In genomic region chr6:91157237-91157570, GRCm38 (mm10) we compare ENCODE assay signal across 8 mouse cellular contexts. TPM values are rescaled to one million over a fixed set of nuclear protein-coding genes. Genes with fewer than 3 reads are reported as not detected.
DNase-seq lines count a peak whose midpoint lies in the region; ATAC-seq lines count a peak whose summit lies in the region.

No protein-coding gene starts in this region.

- H3K9me3 ChIP-seq in kidney, embryonic 16.5 days (ENCODE audit: low read length), result no peaks in the 10 kb centered on the region
- no peaks in the 10 kb centered on the region for H3K9me3 ChIP-seq in embryonic facial prominence, embryonic 10.5 days
- H3K9me3 ChIP-seq in hindbrain, embryonic 14.5 days (ENCODE audit: control insufficient read depth, low read length), result no peaks in the 10 kb centered on the region
- H3K9me3 ChIP-seq in midbrain, embryonic 15.5 days, result no peaks in the 10 kb centered on the region

- H3K4me1 ChIP-seq in kidney, embryonic 16.5 days (ENCODE audit: insufficient read depth, low read length), result peaks cover 45% of the 10 kb centered on the region
- peaks cover 85% of the 10 kb centered on the region for H3K4me1 ChIP-seq in embryonic facial prominence, embryonic 10.5 days
- peaks cover 77% of the 10 kb centered on the region for H3K4me1 ChIP-seq in hindbrain, embryonic 14.5 days (replicated peaks; ENCODE audit: control insufficient read depth, insufficient read depth, low read length)
- H3K4me1 ChIP-seq in midbrain, embryonic 15.5 days, result peaks cover 88% of the 10 kb centered on the region

- no peaks in the 10 kb centered on the region for H3K36me3 ChIP-seq in kidney, embryonic 16.5 days (ENCODE audit: insufficient read depth, low read length)
- peaks cover 7% of the 10 kb centered on the region for H3K36me3 ChIP-seq in embryonic facial prominence, embryonic 10.5 days (replicated peaks)
- 0 out of 2 replicates have a peak, but pooled peaks cover 4% of the 10 kb centered on the region for H3K36me3 ChIP-seq in hindbrain, embryonic 14.5 days (replicated peaks; ENCODE audit: control insufficient read depth, insufficient read depth)
- no peaks in the 10 kb centered on the region for H3K36me3 ChIP-seq in midbrain, embryonic 15.5 days (replicated peaks)

- H3K4me2 ChIP-seq in kidney, embryonic 16.5 days (replicated peaks; ENCODE audit: low read depth, low read length), result peak overlapping the region; percentile 69
- H3K4me2 ChIP-seq in hindbrain, embryonic 14.5 days (replicated peaks), result peak overlapping the region; percentile 95
- peak overlapping the region; percentile 74 for H3K4me2 ChIP-seq in midbrain, embryonic 15.5 days

- no peaks in the 10 kb centered on the region for H3K27me3 ChIP-seq in kidney, embryonic 16.5 days (ENCODE audit: insufficient read depth, low read length)
- 0 out of 2 replicates have a peak, but pooled peaks cover 2% of the 10 kb centered on the region for H3K27me3 ChIP-seq in embryonic facial prominence, embryonic 10.5 days (replicated peaks; ENCODE audit: low read depth, poor library complexity, severe bottlenecking)
- no peaks in the 10 kb centered on the region for H3K27me3 ChIP-seq in hindbrain, embryonic 14.5 days (ENCODE audit: control insufficient read depth, insufficient read depth, low read length)
- no peaks in the 10 kb centered on the region for H3K27me3 ChIP-seq in midbrain, embryonic 15.5 days (replicated peaks)

- peak overlapping the region; percentile 78 for H3K27ac ChIP-seq in kidney, embryonic 16.5 days (ENCODE audit: low read length)
- peak overlapping the region; percentile 92 for H3K27ac ChIP-seq in embryonic facial prominence, embryonic 10.5 days (replicated peaks)
- peak overlapping the region; percentile 89 for H3K27ac ChIP-seq in hindbrain, embryonic 14.5 days
- H3K27ac ChIP-seq in midbrain, embryonic 15.5 days, result peak overlapping the region; percentile 93

- WGBS in kidney, embryonic 16.5 days, result 36% methylated on average over 6 of the region's 6 CpGs
- WGBS in embryonic facial prominence, embryonic 10.5 days, result 39% methylated on average over 6 of the region's 6 CpGs
- WGBS in hindbrain, embryonic 14.5 days, result 39% methylated on average over 6 of the region's 6 CpGs
- 28% methylated on average over 6 of the region's 6 CpGs for WGBS in midbrain, embryonic 15.5 days

- H3K9ac ChIP-seq in kidney, embryonic 16.5 days (replicated peaks; ENCODE audit: low read length), result peak overlapping the region; percentile 80
- H3K9ac ChIP-seq in hindbrain, embryonic 14.5 days, result peak overlapping the region; percentile 78
- H3K9ac ChIP-seq in midbrain, embryonic 15.5 days, result peak overlapping the region; percentile 65

- no peak for DNase-seq in kidney, postnatal 25 days
- no peak for DNase-seq in embryonic facial prominence, embryonic 10.5 days (ENCODE audit: low spot score)
- no peak for DNase-seq in hindbrain, embryonic 14.5 days (ENCODE audit: low spot score)
- DNase-seq in right cerebral cortex, postnatal 10 days (ENCODE audit: low spot score in 2 of 2), result no peak
- no peak for DNase-seq in urinary bladder, adult 18-20 months (ENCODE audit: low spot score in 2 of 2)

- no peak; the same call in 1 of the 2 replicates for ATAC-seq in kidney, embryonic 16.5 days (ENCODE audit: low FRiP score, low TSS enrichment)
- no peak for ATAC-seq in hindbrain, embryonic 14.5 days (ENCODE audit: low FRiP score)
- ATAC-seq in midbrain, embryonic 15.5 days (replicated peaks), result 0 out of 2 replicates have a peak, but pooled peaks have one; percentile 0
- no peak for ATAC-seq in CD4-positive, CD25-positive, alpha-beta regulatory T cell, adult 4 months

- peak overlapping the region; percentile 67 for H3K4me3 ChIP-seq in kidney, embryonic 16.5 days (ENCODE audit: low read length)
- peak overlapping the region; percentile 76 for H3K4me3 ChIP-seq in embryonic facial prominence, embryonic 10.5 days
- peak overlapping the region; percentile 63 for H3K4me3 ChIP-seq in hindbrain, embryonic 14.5 days (replicated peaks; ENCODE audit: low read length)
- peak overlapping the region; percentile 52 for H3K4me3 ChIP-seq in midbrain, embryonic 15.5 days

RNA-seq across cellular contexts. Expression of gene Hdac11, which starts 0.7 kb away (rescaled TPM):
- polyA plus RNA-seq in kidney, embryonic 16.5 days (2015; fragmentation: Nextera tagmentation; extraction: Ambion mirVana), result 15.5 and 15.7 TPM in 2 replicates
- polyA plus RNA-seq in embryonic facial prominence, embryonic 10.5 days (2016; fragmentation: Nextera tagmentation; extraction: Ambion mirVana), result 8.6 and 9.8 TPM in 2 replicates
- 42.7 and 50.1 TPM in 2 replicates for polyA plus RNA-seq in hindbrain, embryonic 14.5 days (2014; fragmentation: Nextera tagmentation; extraction: Ambion mirVana)
- 46.5 and 49.4 TPM in 2 replicates for polyA plus RNA-seq in midbrain, embryonic 15.5 days (2015; fragmentation: Nextera tagmentation; extraction: Ambion mirVana)
- 1 to 10 TPM; 1.5 to 2.0 TPM for polyA plus RNA-seq in CD4-positive, CD25-positive, alpha-beta regulatory T cell, adult 4 months (2017; shearing (Covaris generic))

RNA-seq across cellular contexts. Expression of gene Nup210, which starts 40.6 kb away (rescaled TPM):
- 26.4 and 29.4 TPM in 2 replicates for polyA plus RNA-seq in kidney, embryonic 16.5 days (2015; fragmentation: Nextera tagmentation; extraction: Ambion mirVana)
- 15.8 and 17.3 TPM in 2 replicates for polyA plus RNA-seq in embryonic facial prominence, embryonic 10.5 days (2016; fragmentation: Nextera tagmentation; extraction: Ambion mirVana)
- 23.3 TPM in 2 replicates for polyA plus RNA-seq in hindbrain, embryonic 14.5 days (2014; fragmentation: Nextera tagmentation; extraction: Ambion mirVana)
- polyA plus RNA-seq in midbrain, embryonic 15.5 days (2015; fragmentation: Nextera tagmentation; extraction: Ambion mirVana), result 22.0 and 22.5 TPM in 2 replicates
- 100 to 1,000 TPM in 1 of 2 experiments, 10 to 100 TPM in 1; 86.2 to 109 TPM for polyA plus RNA-seq in CD4-positive, CD25-positive, alpha-beta regulatory T cell, adult 4 months (2017; shearing (Covaris generic))

RNA-seq across cellular contexts. Expression of gene Fbln2, which starts 55.1 kb away (rescaled TPM):
- 39.8 and 43.8 TPM in 2 replicates for polyA plus RNA-seq in kidney, embryonic 16.5 days (2015; fragmentation: Nextera tagmentation; extraction: Ambion mirVana)
- polyA plus RNA-seq in embryonic facial prominence, embryonic 10.5 days (2016; fragmentation: Nextera tagmentation; extraction: Ambion mirVana), result 56.6 and 69.0 TPM in 2 replicates
- polyA plus RNA-seq in hindbrain, embryonic 14.5 days (2014; fragmentation: Nextera tagmentation; extraction: Ambion mirVana), result 26.2 and 27.2 TPM in 2 replicates
- polyA plus RNA-seq in midbrain, embryonic 15.5 days (2015; fragmentation: Nextera tagmentation; extraction: Ambion mirVana), result 15.1 and 16.7 TPM in 2 replicates
- under 1 TPM; 0.86 to 0.90 TPM for polyA plus RNA-seq in CD4-positive, CD25-positive, alpha-beta regulatory T cell, adult 4 months (2017; shearing (Covaris generic))
